Mouse (Mus musculus): ENCODE measurements at regions not wholly inside any gene's neighbourhood (a gene's known extent, or its start where the extent isn't known, plus 50 kb on each side); places are given as distances from the start of the nearest gene placed in this dataset.
A peak's percentile ranks its signal among the peaks of the same experiment; 100 is the strongest.

GRCm38 (mm10) chr5:24237201-24237600, 72.4 kb downstream of the Nupl2 start:
- no peak overlapping the region for H3K27ac ChIP-seq (replicated peaks)
- no peaks in the 10 kb centered on the region for H3K27me3 ChIP-seq
- H3K9me3 ChIP-seq (replicated peaks), result no peaks in the 10 kb centered on the region
- 86% methylated on average over 3 of the region's 3 CpGs for WGBS
- no peaks in the 10 kb centered on the region for H3K4me1 ChIP-seq
- H3K9ac ChIP-seq, result no peak overlapping the region
- H3K4me3 ChIP-seq (replicated peaks), result no peak overlapping the region
- H3K36me3 ChIP-seq, result no peaks in the 10 kb centered on the region
- no peak overlapping the region for H3K4me2 ChIP-seq (replicated peaks)
- no peak for ATAC-seq (ENCODE audit: insufficient number of reproducible peaks, low FRiP score, low TSS enrichment, low read depth)

GRCm38 (mm10) chr5:24239006-24239405, 74.2 kb downstream of the Nupl2 start:
- Histone ChIP-seq H3K27me3 (no peaks in the 10 kb centered on the region), H3K4me3 (replicated peaks) (no peak overlapping the region), H3K9ac (no peak overlapping the region), H3K9me3 (replicated peaks) (no peaks in the 10 kb centered on the region), H3K4me1 (no peaks in the 10 kb centered on the region), H3K27ac (replicated peaks) (no peak overlapping the region), H3K4me2 (replicated peaks) (no peak overlapping the region), H3K36me3 (no peaks in the 10 kb centered on the region)
- WGBS, result 56% methylated on average over 2 of the region's 2 CpGs
- ATAC-seq (ENCODE audit: insufficient number of reproducible peaks, low FRiP score, low TSS enrichment, low read depth), result no peak

- Histone ChIP-seq H3K4me1 (no peaks in the 10 kb centered on the region), H3K27ac (replicated peaks) (no peak overlapping the region), H3K36me3 (no peaks in the 10 kb centered on the region), H3K4me2 (replicated peaks) (no peak overlapping the region), H3K9ac (no peak overlapping the region), H3K9me3 (replicated peaks) (no peaks in the 10 kb centered on the region), H3K4me3 (replicated peaks) (no peak overlapping the region), H3K27me3 (no peaks in the 10 kb centered on the region)
- 75% methylated on average over 6 of the region's 6 CpGs for WGBS
- ATAC-seq (ENCODE audit: insufficient number of reproducible peaks, low FRiP score, low TSS enrichment, low read depth), result no peak
Observed at GRCm38 (mm10) chr5:24244211-24244610, 79.4 kb downstream of the Nupl2 start.

- WGBS, result 68% methylated on average over 5 of the region's 5 CpGs
- H3K27me3 ChIP-seq, result no peaks in the 10 kb centered on the region
- no peaks in the 10 kb centered on the region for H3K36me3 ChIP-seq
- no peak overlapping the region for H3K9ac ChIP-seq
- H3K27ac ChIP-seq (replicated peaks), result no peak overlapping the region
- ATAC-seq (ENCODE audit: insufficient number of reproducible peaks, low FRiP score, low TSS enrichment, low read depth), result no peak
- H3K9me3 ChIP-seq (replicated peaks), result 0 out of 2 replicates have a peak, but pooled peaks cover 6% of the 10 kb centered on the region
- no peak overlapping the region for H3K4me2 ChIP-seq (replicated peaks)
- H3K4me3 ChIP-seq (replicated peaks), result no peak overlapping the region
- H3K4me1 ChIP-seq, result no peaks in the 10 kb centered on the region
Observed at GRCm38 (mm10) chr5:24255421-24255820, 90.7 kb downstream of the Nupl2 start.

DNA sequence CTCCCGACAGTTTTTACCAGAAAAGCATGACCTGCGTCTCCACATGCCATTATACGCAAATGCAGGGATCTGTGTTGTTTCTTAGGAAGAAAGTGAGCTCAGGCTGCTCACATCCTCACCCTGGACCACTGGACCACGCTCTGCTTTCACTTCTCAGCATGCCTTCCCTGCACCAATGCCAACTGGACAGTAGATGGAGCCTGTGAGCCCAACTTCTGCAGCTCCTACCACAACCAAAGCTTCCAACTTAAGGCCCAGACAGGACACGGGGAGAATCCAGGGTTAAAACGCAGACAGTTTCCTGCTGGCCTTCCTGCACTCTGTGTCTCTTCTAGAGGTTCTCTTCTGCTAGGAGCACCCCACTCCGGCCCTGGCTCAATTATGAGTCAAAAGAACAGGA, 90.3 kb downstream of the Kcnh2 start:
- 8% methylated on average over 7 of the region's 7 CpGs for WGBS
- H3K27me3 ChIP-seq, result no peaks in the 10 kb centered on the region
- H3K36me3 ChIP-seq, result no peaks in the 10 kb centered on the region
- 0 out of 2 replicates have a peak, but pooled peaks cover 6% of the 10 kb centered on the region for H3K9me3 ChIP-seq (replicated peaks)
- H3K9ac ChIP-seq, result no peak overlapping the region
- no peak overlapping the region for H3K27ac ChIP-seq (replicated peaks)
- H3K4me1 ChIP-seq, result peaks cover 9% of the 10 kb centered on the region
- no peak overlapping the region for H3K4me2 ChIP-seq (replicated peaks)
- no peak overlapping the region for H3K4me3 ChIP-seq (replicated peaks)
- ATAC-seq (ENCODE audit: insufficient number of reproducible peaks, low FRiP score, low TSS enrichment, low read depth), result 0 out of 2 replicates have a peak, but pooled peaks have one; percentile 12

- Histone ChIP-seq H3K9ac (no peak overlapping the region), H3K27ac (replicated peaks) (no peak overlapping the region), H3K4me2 (replicated peaks) (peak overlapping the region; percentile 19; the same call in 1 of the 2 replicates), H3K4me1 (peaks cover 9% of the 10 kb centered on the region), H3K4me3 (replicated peaks) (no peak overlapping the region), H3K36me3 (no peaks in the 10 kb centered on the region), H3K9me3 (replicated peaks) (0 out of 2 replicates have a peak, but pooled peaks cover 6% of the 10 kb centered on the region), H3K27me3 (no peaks in the 10 kb centered on the region)
- WGBS, result 9% methylated on average over 11 of the region's 11 CpGs
- no peak for ATAC-seq (ENCODE audit: insufficient number of reproducible peaks, low FRiP score, low TSS enrichment, low read depth)
Observed at GRCm38 (mm10) chr5:24262146-24262545, 89.3 kb downstream of the Kcnh2 start.

DNA sequence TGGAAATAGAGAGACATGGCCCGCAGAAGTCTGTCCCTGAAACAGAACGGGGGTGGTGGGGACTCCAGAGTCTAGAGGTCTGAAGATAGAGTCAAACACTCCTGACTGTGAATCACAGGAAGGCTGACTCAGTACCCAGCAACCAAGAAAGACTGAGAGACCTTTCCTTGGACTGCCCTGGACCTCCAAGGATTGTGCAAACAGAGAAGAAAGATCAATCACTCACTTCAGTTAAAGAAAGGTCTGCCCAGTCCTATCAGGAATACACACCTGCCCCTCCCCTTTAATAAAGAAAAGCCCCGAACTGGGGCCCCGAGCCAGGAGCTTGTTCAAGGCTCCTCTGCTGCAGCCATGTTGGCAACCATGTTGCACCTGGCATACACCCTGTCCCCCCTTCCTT, 87.3 kb downstream of the Kcnh2 start:
- ATAC-seq (ENCODE audit: insufficient number of reproducible peaks, low FRiP score, low TSS enrichment, low read depth), result no peak
- WGBS, result 80% methylated on average over 4 of the region's 4 CpGs

DNA sequence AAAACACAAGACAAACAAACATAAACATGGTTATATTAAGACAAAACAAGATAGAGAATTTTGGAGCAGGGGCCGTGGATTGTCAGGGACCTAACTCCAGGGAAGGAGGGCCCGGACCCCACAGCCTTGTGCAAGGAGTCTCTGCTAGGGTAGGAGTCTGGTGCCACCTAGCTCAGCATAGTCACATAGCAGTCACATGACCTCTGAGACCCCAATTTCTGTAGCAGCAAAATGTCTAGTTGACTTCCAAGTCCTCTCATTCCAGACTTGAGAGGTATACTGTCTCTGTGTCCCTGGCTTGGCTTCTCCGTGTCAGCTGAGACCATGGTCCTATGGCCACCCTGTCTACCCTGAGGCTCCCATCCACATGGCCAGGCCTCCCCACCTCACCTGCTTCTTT, 86.0 kb downstream of the Kcnh2 start:
- Histone ChIP-seq H3K4me3 (replicated peaks) (no peak overlapping the region), H3K4me2 (replicated peaks) (no peak overlapping the region), H3K27ac (replicated peaks) (no peak overlapping the region), H3K9ac (no peak overlapping the region), H3K9me3 (replicated peaks) (no peaks in the 10 kb centered on the region), H3K27me3 (no peaks in the 10 kb centered on the region), H3K4me1 (peaks cover 9% of the 10 kb centered on the region), H3K36me3 (no peaks in the 10 kb centered on the region)
- 88% methylated on average over 3 of the region's 3 CpGs for WGBS
- no peak for ATAC-seq (ENCODE audit: insufficient number of reproducible peaks, low FRiP score, low TSS enrichment, low read depth)

More for the DNA sequence above, 87.3 kb downstream of the Kcnh2 start:
- no peaks in the 10 kb centered on the region for H3K36me3 ChIP-seq
- H3K9me3 ChIP-seq (replicated peaks), result no peaks in the 10 kb centered on the region
- no peak overlapping the region for H3K9ac ChIP-seq
- H3K4me3 ChIP-seq (replicated peaks), result no peak overlapping the region
- no peaks in the 10 kb centered on the region for H3K27me3 ChIP-seq
- no peak overlapping the region for H3K27ac ChIP-seq (replicated peaks)
- H3K4me1 ChIP-seq, result peaks cover 9% of the 10 kb centered on the region
- no peak overlapping the region for H3K4me2 ChIP-seq (replicated peaks)

DNA sequence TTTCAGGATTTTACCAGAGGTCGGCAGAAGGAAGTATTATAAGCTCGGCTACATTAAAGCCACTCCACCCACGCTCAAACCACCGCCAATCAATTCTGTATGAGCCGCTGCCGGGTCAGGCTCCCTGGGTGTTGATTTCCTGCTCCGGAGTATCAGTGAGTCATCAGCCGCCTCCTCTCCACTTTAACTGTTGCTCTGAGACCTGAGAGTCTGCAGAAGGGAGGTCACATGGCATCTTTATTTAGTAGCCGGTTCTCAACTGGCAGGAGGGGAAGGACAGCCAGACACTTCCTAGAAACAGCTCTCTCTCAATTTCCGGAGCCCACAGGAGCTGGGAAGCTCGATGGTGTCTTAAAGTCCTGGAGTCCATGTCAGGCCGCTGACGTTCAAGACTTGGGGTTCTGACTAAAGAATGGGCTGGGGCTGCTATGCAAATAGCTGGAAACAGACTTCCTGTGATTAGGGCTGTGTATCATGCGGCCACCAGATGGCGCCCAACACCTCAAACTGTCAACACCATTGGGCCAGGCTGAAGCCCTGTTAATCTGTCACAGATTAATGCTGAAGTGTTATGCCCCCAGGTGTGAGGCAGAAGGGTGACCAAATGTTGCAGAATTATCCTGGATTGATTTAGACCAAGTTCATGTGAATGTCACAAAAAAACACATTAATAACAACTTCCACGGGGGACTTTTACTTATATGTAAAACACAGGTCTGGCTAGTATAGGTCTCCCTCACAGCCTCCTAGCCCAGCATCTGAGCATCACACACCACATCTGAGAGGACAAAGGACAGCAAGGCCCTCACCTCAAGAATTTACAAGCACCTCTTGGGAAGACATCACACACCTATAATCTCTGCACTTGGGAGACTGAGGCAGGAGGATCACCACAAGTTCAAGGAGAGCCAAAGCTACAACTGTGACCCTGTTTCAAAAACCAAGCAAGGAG, 84.8 kb downstream of the Kcnh2 start:
- 8% methylated on average over 16 of the region's 16 CpGs for WGBS
- ATAC-seq (ENCODE audit: insufficient number of reproducible peaks, low FRiP score, low TSS enrichment, low read depth), result peak; percentile 63; the same call in 1 of the 2 replicates
- peak overlapping the region; percentile 41 for H3K4me2 ChIP-seq (replicated peaks)
- no peaks in the 10 kb centered on the region for H3K27me3 ChIP-seq
- H3K27ac ChIP-seq (replicated peaks), result 0 out of 2 replicates have a peak overlapping the region, but pooled peaks have one; percentile 63
- H3K4me1 ChIP-seq, result peaks cover 9% of the 10 kb centered on the region
- H3K36me3 ChIP-seq, result no peaks in the 10 kb centered on the region
- H3K9me3 ChIP-seq (replicated peaks), result no peaks in the 10 kb centered on the region
- H3K4me3 ChIP-seq (replicated peaks), result peak overlapping the region; percentile 19; the same call in 1 of the 2 replicates
- H3K9ac ChIP-seq, result no peak overlapping the region
